Mouse (Mus musculus) E14TG2a.4 (cell line): ENCODE measurements around the gene Cyp4f40.
"Not testable (repeated sequence)": the region's sequence is repeated elsewhere in the genome, so short reads cannot be mapped to it uniquely, and the experiment has no call there.

Experiments
- H3K27me3 ChIP-seq: 2 replicates; pipeline ENCODE4 v1.6.1; 2014; ENCODE audit warnings: low read length, control low read depth; ENCODE audit not compliant: insufficient read depth
- H3K36me3 ChIP-seq: 2 replicates; pipeline ENCODE4 v1.6.1; 2014; ENCODE audit warnings: low read length, control low read depth; ENCODE audit not compliant: insufficient read depth
- H3K4me1 ChIP-seq: replicated peaks from 2 replicates; pipeline ENCODE4 v1.6.1; 2014; ENCODE audit warnings: low read depth, low read length, control low read depth
- H3K4me3 ChIP-seq: replicated peaks from 2 replicates; pipeline ENCODE4 v1.5.1; 2014; ENCODE audit warnings: mild to moderate bottlenecking, low read length
- H3K9me3 ChIP-seq: 2 replicates; pipeline ENCODE4 v1.6.1; 2014; ENCODE audit warnings: low read length, control low read depth
- CTCF ChIP-seq: conservative IDR thresholded peaks from 2 replicates; pipeline ENCODE4 v1.5.1; 2014; ENCODE audit warnings: low read length
- NANOG ChIP-seq: IDR thresholded peaks from 2 replicates; pipeline ENCODE4 v1.6.1; 2014; ENCODE audit warnings: borderline replicate concordance, low read length, mixed read lengths
- POU5F1 ChIP-seq: IDR thresholded peaks from 2 replicates; pipeline ENCODE4 v1.6.1; 2014; ENCODE audit warnings: low read length, borderline replicate concordance

The Cyp4f40 gene

DNA sequence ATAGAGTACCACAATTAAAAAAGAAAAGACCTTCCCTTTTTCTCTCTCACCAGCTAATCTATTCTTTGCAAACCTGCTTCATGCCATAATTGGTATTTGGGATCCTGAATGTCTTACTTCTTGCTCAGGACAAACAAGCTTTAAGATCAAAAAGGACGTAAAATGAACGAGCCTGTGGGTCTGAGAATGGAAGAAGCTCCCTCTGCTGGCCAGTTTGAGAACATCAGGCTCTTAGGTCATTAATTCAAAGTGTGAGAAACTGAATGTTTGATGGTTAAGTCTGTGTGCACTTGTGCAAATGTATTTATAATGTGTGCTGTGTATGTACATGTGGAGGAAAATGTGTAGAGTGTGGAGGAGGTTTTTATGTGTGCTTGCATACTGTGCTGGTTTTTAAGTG is 21.7 kb downstream of the Cyp4f40 start:
- TF ChIP-seq NANOG (no peak), CTCF (peak; percentile 92)
- no peaks in the 10 kb centered on the region for H3K9me3 ChIP-seq

GRCm38 (mm10) chr17:32685048-32685750 is 26.5 kb downstream of the Cyp4f40 start, which contains the start of gene Cyp4f15:
Gene Cyp4f15 (plus strand): TSS chr17:32685627.
- no peaks in the 10 kb centered on the region for H3K27me3 ChIP-seq
- no peak within 1 kb of the TSS for H3K4me3 ChIP-seq
- H3K4me1 ChIP-seq, result peaks cover 15% of the 10 kb centered on the region
- peaks cover 4% of the 10 kb centered on the region for H3K9me3 ChIP-seq
- H3K36me3 ChIP-seq, result no peaks in the 10 kb centered on the region
- TF ChIP-seq POU5F1 (no peak), CTCF (no peak), NANOG (no peak)

More for the DNA sequence above, 21.7 kb downstream of the Cyp4f40 start:
- Histone ChIP-seq H3K36me3 (no peaks in the 10 kb centered on the region), H3K4me1 (peaks cover 21% of the 10 kb centered on the region), H3K4me3 (no peak overlapping the region), H3K27me3 (no peaks in the 10 kb centered on the region)

DNA sequence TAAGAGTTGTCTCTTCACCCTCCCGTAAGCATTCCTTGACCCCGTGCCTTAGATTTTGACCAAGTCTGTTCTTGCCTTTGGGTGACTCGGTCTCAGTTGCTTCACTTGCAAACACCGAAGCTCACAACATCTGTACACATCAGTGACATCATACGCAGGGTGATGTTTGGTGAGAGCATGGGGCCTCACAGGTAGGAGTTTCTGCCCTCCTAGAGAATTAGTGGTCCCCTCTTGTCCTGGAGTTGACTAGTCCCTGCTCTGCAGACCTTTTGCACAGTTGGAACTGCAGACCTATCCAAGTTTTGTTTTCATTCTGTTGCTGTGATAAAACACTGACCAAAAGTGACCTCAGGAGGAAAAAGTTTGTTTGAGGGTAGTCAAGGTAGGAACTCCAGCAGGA is 28.0 kb downstream of the Cyp4f40 start:
- H3K4me1 ChIP-seq, result peaks cover 15% of the 10 kb centered on the region
- H3K9me3 ChIP-seq, result peaks cover 14% of the 10 kb centered on the region
- TF ChIP-seq POU5F1 (no peak), NANOG (no peak), CTCF (no peak)

DNA sequence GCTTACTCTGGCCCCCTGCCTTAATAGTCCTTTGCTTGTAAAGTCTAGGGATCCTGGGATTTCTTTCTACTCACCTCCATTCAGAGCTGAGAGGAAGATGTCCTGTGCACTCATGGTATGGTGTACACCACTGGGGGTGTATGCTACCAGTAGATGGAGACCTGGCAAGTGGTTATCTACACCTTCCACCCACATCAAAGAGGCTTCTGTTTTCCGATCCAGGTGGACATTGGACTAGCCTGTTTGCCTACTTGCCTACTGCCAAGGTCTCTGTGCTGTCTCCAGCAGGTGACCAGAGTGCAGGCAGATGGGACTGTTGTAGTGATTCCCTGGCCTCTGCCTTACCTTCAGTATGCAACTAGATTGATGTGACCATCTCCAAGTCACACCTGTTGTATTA is 32.3 kb downstream of the Cyp4f40 start:
- H3K4me3 ChIP-seq, result no peak overlapping the region

More for the DNA sequence above, 28.0 kb downstream of the Cyp4f40 start:
- Histone ChIP-seq H3K36me3 (no peaks in the 10 kb centered on the region), H3K4me3 (no peak overlapping the region), H3K27me3 (no peaks in the 10 kb centered on the region)

DNA sequence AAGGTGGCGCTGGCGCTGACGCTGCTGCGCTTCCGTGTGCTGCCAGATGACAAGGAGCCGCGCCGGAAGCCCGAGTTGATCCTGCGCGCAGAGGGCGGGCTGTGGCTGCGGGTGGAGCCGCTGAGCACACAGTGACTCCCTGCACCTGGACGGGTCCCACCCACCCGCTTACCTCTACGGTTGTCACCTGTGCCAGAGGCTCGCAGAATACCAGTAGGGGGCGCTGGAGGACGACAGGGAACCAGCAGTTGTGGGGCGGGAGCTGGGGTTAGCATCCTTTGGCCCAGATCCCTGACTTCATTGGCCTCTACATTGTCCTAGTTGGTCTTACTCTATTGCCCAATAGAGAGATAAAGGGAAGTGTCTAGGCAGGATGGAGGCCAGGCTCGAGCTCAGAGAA is 44.1 kb downstream of the Cyp4f40 start:
- Histone ChIP-seq H3K36me3 (no peaks in the 10 kb centered on the region), H3K27me3 (no peaks in the 10 kb centered on the region), H3K9me3 (peaks cover 40% of the 10 kb centered on the region), H3K4me3 (peak overlapping the region; percentile 69), H3K4me1 (peaks cover 7% of the 10 kb centered on the region; the same call in 1 of the 2 replicates)
- TF ChIP-seq POU5F1 (no peak), CTCF (peak; percentile 59)

More for the DNA sequence above, 32.3 kb downstream of the Cyp4f40 start:
- H3K27me3 ChIP-seq, result no peaks in the 10 kb centered on the region
- peaks cover 14% of the 10 kb centered on the region for H3K9me3 ChIP-seq
- H3K36me3 ChIP-seq, result no peaks in the 10 kb centered on the region
- peaks cover 1% of the 10 kb centered on the region for H3K4me1 ChIP-seq
- TF ChIP-seq CTCF (no peak), POU5F1 (no peak), NANOG (no peak)

DNA sequence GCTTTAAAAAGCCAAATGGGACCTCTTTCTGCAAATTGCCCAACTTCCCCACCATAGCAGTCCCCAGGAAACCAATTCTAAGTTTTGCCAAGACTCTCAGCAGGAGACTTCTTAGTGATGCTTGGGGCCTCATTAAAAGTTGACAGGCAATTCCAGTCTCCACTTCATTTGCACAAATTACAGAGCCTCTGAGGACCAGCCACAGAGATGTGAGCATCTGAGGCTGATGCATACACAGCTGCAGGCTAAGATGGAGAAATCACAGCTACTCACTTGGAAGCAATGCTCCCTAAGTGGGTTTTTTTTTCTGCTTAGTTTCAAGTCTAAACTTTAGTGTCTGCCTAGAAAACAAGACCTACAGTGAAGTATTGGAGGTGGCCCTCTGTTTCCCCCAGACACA is 51.8 kb downstream of the Cyp4f40 start:
- not testable (repeated sequence) for H3K4me1 ChIP-seq, H3K4me3 ChIP-seq, H3K27me3 ChIP-seq, H3K36me3 ChIP-seq
- peaks cover 89% of the 10 kb centered on the region for H3K9me3 ChIP-seq

DNA sequence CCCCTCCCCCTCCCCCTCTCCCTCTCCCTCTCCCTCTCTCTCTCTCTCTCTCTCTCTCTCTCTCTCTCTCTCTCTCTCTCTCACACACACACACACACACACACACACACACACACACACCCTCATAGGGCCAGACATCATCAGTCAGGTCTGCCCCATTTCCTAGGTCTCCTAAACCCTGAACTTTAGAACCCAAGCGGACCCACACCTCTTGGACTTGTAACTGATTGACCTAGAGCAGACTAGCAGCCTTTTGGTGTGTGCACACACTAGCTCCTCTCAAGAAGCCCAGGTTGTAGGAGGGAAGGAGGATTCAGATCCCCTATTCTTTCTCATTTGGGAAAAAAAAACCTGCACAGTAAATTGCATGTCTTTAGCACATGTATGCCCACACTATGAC is 63.5 kb downstream of the Cyp4f40 start:
- not testable (repeated sequence) for H3K27me3 ChIP-seq, H3K36me3 ChIP-seq, H3K4me1 ChIP-seq, H3K4me3 ChIP-seq
- H3K9me3 ChIP-seq, result peaks cover 77% of the 10 kb centered on the region

- Histone ChIP-seq H3K4me3 (no peak overlapping the region), H3K27me3 (no peaks in the 10 kb centered on the region), H3K36me3 (no peaks in the 10 kb centered on the region), H3K9me3 (peaks cover 71% of the 10 kb centered on the region), H3K4me1 (peaks cover 9% of the 10 kb centered on the region)
- TF ChIP-seq CTCF, result no peak
- TF ChIP-seq POU5F1, result no peak
- TF ChIP-seq NANOG, result no peak
Observed at GRCm38 (mm10) chr17:32722771-32723170, 64.1 kb downstream of the Cyp4f40 start.

DNA sequence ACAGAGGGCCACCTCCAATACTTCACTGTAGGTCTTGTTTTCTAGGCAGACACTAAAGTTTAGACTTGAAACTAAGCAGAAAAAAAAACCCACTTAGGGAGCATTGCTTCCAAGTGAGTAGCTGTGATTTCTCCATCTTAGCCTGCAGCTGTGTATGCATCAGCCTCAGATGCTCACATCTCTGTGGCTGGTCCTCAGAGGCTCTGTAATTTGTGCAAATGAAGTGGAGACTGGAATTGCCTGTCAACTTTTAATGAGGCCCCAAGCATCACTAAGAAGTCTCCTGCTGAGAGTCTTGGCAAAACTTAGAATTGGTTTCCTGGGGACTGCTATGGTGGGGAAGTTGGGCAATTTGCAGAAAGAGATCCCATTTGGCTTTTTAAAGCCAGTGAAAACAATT is 67.7 kb downstream of the Cyp4f40 start:
- not testable (repeated sequence) for H3K4me3 ChIP-seq, H3K4me1 ChIP-seq, H3K36me3 ChIP-seq, H3K27me3 ChIP-seq
- H3K9me3 ChIP-seq, result peaks cover 47% of the 10 kb centered on the region
